Mouse (Mus musculus) heart, embryonic 11.5 days (tissue): Measurements from ENCODE around the gene Cdk19. TPM values are rescaled to one million over a fixed set of nuclear protein-coding genes. Genes with fewer than 3 reads are reported as not detected.

ENCODE experiments used
- polyA plus RNA-seq: library from polyadenylated mRNA; unstranded; fragments of >200 nt; fragmentation: Nextera tagmentation; extraction: Ambion mirVana; gene quantifications from 2 replicates; pipeline ENCODE4 v1.2.1, GENCODE M21; 2014

Gene Cdk19
- polyA plus RNA-seq, 1 experiment from 2014 or later = 6.4 TPM

Other genes starting within 250 kb of the Cdk19 start
- gene Slc16a10, start 197.3 kb upstream of the Cdk19 start, polyA plus RNA-seq = 17.2 and 18.6 TPM in 2 replicates
- 44.1 and 54.0 TPM in 2 replicates for gene Rpf2, start 92.5 kb upstream of the Cdk19 start, polyA plus RNA-seq
- gene Gtf3c6, start 81.5 kb upstream of the Cdk19 start, polyA plus RNA-seq = 91.9 and 105 TPM in 2 replicates
- 64.6 and 68.3 TPM in 2 replicates for gene Amd1, start 37.4 kb upstream of the Cdk19 start, polyA plus RNA-seq
- not detected in 2 replicates for gene Slc22a16, start 230.8 kb downstream of the Cdk19 start, polyA plus RNA-seq